Mouse (Mus musculus): ENCODE measurements around the gene Slc12a7.

Slc12a7 gene

GRCm38 (mm10) chr13:73823711-73824110, 90.8 kb downstream of the Slc12a7 start:
- no peak for DNase-seq

- no peak for DNase-seq
Measured at GRCm38 (mm10) chr13:73827243-73827642, 94.3 kb downstream of the Slc12a7 start.

GRCm38 (mm10) chr13:73831486-73831885, 98.6 kb downstream of the Slc12a7 start:
- DNase-seq = peak; percentile 39 to 53

- no peak for DNase-seq
Measured at GRCm38 (mm10) chr13:73833809-73834208, 100.9 kb downstream of the Slc12a7 start.

GRCm38 (mm10) chr13:73835791-73836190, 102.9 kb downstream of the Slc12a7 start:
- DNase-seq = no peak

- no peak for DNase-seq
Measured at GRCm38 (mm10) chr13:73836491-73836890, 103.6 kb downstream of the Slc12a7 start.

GRCm38 (mm10) chr13:73837708-73838107, 104.8 kb downstream of the Slc12a7 start:
- DNase-seq = no peak

- DNase-seq = no peak
Measured at GRCm38 (mm10) chr13:73839137-73839548, 106.2 kb downstream of the Slc12a7 start.

- DNase-seq = no peak
Measured at GRCm38 (mm10) chr13:73839740-73840139, 106.8 kb downstream of the Slc12a7 start.

- no peak for DNase-seq
Measured at GRCm38 (mm10) chr13:73842696-73843095, 109.8 kb downstream of the Slc12a7 start.

- DNase-seq = peak; percentile 33 to 43
Measured at GRCm38 (mm10) chr13:73846589-73847464, 113.9 kb downstream of the Slc12a7 start.

- peak; percentile 81 to 84 for DNase-seq
Measured at GRCm38 (mm10) chr13:73847465-73847836, 114.6 kb downstream of the Slc12a7 start, which contains the start of gene Nkd2. Gene Nkd2, minus strand, starts transcription at chr13:73847631.

All from thymus, postnatal 36 days (tissue).